Mouse (Mus musculus) ES-Bruce4 (cell line): ENCODE results near the gene Adsl.

ENCODE experiments used
- CTCF ChIP-seq: IDR thresholded peaks from one replicate; pipeline ENCODE4 v1.8.1; 2011; ENCODE audit warnings: low read depth, low read length
- EP300 ChIP-seq: IDR thresholded peaks from 2 replicates; pipeline ENCODE4 v1.6.1; 2011; ENCODE audit warnings: low read depth, low read length; ENCODE audit not compliant: insufficient read depth

GRCm38 (mm10) chr15:81013186-81013585 is 64.9 kb downstream of the Adsl start:
- TF ChIP-seq EP300 (no peak), CTCF (no peak)
